Mouse (Mus musculus) lung, postnatal 14 days (tissue): ENCODE data around the gene Adgre5.

Experiments
- DNase-seq: peaks from one replicate; pipeline ENCODE4 v3.0.0; 2021

The Adgre5 gene

DNA sequence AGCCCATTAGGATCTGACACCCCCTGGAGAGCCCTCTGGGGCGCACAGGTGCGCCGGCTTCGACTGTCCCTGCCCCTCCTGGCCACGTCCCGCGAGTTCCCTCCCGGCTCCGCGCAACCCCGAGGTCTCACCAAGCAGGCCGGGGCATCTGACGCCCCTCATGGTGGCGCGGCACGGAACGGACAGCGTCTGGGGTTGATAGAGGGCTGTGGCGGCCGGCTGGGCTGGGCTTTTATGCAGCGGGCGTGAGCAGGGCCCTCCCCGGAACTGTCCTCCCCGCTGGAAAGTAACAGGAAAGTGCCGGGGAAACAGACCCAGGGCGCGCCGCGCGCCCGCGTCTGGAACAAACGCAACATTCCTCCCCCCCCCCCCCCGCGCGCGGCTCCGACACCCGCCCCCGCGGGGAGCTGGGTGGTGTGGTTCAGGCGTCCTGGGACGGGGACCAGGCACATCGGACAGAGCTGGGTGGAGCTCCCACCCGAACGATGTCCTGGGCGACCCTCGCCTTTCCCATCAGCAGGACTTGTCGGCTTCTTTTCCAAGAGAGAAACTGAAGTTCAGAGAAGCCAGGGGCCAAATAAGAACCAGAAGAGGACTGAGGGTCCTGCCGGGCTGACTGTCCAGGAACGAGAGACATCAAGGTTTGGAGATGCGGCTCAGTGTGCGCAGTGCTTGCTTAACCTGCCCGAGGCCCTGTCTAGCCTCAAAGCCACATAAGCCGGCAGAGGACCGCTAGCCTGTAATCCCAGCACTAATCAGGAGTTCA lies at the start of gene Adgre5:
Gene Adgre5, minus strand, starts transcription at position 351 of the 766 bp plus-strand sequence.
- DNase-seq, result peak; percentile 91

DNA sequence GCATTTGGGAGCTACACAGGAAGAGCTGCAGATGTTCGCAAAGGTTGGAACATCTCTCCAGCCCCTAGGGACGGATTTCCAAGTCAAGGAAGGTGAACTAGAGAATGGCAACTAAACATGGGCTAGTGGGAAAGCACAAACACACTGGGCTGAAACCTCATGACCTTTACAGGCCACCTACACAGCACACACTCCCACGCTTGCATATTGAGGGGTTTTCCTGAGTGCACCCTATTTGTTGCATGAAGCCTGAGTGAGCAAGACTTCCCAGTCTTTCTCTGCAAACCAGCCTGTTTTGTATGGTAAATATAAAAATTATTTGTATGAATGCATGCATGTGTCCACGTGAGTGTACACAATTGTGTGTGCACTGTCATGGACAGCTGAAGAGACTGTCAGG lies 48.7 kb upstream of the Adgre5 start:
- DNase-seq, result no peak

DNA sequence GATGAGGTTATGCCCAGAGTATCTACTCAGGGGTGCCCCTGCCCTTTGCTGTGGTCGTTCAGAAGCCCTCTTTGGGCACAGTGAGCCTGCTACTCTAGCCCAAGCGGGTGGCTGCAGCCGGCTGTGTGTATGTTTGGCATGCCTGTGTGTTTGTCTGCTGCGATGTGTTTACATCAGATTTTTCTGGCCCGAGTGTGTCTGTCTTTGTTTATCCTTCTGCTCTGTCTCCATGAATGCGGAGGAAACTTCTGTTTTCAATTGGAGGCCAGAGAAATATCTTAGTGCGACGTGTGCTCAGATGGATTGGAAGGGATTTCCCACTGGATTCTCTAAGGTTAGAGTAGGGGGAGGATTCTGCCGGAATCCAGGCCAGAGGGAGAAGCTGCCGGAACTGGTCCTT lies 43.9 kb upstream of the Adgre5 start:
- peak; percentile 64 for DNase-seq

DNA sequence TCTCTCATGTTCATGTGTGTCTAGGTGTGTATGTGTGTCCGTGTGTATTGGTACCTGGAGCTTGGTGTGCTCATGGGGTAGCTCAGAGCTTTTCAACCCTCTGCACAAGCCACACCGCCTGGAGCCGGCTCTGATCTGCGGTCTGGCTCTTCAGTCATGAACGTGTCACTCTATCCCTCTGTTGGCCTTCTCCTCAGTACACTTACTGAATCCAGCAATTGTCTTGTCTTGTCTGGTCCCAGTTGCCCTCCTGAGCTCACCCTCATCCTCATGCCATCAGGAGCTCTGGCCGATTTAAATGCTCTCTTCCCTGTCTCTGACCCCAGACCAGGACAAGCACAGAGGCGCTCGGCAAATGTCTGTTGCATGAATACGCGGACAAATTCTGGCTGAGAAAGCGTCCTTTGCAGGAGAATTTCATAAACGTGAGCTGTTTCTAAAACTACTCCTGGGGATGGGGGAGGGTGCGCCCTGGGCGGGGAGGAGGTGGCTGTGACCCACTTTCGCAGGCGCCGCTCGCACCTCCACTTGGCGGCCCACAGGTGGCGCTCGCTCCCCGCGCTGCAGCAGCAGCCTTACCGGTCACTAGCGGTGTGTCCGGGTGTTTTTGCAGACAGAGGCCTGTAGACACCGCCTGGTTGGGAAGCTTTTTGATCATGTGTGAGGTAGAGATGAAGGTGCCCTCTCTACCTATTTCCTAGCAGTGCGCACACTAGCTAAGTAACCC lies 41.9 kb upstream of the Adgre5 start:
- peak; percentile 91 for DNase-seq

DNA sequence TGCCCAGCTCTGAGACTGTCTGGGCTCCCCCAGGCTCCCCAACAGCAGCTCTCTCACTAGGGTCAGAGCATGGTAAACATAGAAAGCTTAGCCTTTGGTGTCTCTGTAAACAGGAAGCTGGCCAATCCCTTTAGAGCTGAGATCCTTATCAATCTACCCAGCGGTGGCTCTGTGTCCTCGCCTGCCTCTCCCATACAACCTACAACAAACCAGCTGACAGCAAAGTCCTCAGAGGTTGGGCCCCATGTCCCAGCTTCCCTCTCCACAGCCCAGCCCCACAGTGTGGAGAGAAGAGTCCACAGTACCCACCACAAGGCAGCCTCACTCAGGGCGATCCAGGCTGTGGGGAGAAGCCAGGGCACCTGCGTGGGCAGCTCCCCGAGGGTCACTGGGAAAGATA lies 38.5 kb upstream of the Adgre5 start:
- DNase-seq, result no peak

DNA sequence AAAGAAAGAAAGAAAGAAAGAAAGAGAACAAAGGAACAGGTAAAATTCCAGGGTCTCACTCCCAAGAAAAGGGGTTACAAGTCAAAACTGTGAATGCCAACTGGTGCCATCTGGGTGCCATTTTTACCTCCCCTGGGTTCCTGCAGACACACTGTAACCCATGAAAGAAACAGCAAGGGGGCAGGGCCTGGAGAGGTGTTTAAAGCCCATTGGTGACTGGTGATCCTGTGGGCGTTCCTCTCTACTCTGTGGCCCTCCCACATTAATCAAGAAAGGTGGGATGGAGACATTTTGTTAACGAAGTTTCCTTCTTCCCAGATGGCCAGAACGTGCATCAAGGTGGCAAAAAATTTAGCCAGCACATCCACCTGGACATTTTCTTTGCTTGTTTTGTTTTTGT lies 36.9 kb upstream of the Adgre5 start:
- no peak for DNase-seq

DNA sequence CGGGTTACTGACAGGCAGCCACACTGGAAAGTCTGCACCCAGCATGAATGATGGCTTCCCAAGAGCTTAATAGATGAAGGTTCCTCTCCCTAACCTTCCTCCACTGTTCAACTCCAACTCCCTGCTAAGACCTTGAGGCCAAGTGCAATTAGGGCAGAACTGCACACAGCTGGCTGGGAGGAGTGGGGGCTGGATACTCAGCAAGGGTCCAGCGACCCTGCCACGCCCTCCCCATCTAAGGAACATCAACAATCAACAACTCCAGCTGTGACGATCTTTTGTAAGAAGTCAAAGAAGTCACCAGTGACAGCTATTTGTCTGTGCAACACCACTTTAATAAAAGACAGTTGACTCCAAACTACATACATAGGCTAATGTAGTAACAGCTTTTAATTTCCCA lies 35.5 kb upstream of the Adgre5 start:
- DNase-seq, result no peak

DNA sequence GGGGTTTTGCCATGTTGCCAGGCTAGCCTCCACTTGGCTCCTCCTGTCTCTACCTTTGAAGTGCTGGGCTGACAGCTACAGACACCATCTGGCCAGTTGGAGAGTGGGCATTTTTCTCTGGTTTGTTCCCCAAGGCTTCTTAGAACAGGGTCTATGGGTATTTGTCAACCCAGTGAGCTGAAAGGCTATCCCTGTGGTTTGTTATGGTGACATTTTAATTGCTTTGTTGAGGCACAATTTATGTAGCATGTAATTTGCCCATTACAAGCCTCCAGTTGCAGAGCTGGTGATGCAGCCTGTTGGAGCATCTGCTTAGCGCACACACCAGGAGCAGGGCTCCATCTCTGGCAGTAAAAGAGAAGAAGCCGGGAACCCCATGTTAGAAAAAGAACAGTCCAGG lies 33.1 kb upstream of the Adgre5 start:
- no peak for DNase-seq

DNA sequence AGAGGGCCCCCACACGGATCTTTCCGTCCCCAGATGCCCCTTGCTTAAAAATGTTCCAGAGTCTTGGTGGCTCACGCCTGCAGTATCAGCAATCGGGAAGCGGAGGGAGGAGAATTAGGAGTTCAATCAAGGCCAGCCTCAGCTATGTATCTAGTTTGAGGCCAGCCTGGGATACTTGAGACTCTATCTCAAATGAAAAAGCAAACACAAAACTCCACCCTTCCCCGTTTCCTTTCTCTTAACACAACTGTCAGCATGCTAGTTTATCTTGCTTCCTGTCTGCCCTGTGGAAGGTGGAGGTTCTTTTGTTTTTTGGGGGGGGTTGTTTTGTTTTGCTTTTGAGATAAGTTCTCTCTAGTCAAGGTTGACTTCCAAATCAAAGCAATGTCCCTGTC lies 32.3 kb upstream of the Adgre5 start:
- no peak for DNase-seq

DNA sequence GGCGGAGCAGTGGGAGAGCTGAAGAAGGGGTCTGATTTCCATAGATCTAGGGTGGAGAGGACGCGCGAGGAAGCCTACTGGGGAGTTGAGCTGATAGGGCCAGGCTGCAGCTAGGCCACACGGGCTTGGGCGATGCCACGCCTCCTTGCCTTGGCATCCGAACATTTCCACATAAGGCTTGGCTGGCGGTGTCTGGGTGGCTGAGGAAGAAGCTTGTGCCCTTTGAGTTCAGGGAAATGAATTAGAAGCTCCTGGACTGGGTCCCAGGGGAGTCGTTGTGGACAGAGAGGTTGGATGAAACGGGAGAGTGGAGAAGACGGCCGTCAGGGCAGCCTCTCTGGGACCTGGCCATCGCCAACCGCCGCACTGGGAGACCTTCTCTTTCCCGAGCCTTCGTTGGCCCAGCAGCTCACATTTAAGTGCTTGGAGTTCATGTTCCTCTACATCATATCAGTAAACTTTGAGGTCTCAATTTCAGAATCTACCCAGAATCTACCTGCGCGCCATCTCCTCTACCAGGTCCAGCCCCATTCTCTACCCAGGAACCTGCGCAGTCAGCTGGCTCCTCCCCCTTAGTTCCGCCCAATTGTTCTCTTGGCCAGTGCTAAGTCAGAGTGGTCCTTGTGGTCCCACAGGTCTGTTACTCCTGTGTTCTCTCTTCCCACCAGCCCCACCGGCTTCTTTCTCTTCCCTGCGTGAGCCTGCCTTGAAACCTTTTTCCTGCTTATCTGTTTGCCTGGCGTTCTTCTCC lies 31.8 kb upstream of the Adgre5 start:
- peak; percentile 60 for DNase-seq

DNA sequence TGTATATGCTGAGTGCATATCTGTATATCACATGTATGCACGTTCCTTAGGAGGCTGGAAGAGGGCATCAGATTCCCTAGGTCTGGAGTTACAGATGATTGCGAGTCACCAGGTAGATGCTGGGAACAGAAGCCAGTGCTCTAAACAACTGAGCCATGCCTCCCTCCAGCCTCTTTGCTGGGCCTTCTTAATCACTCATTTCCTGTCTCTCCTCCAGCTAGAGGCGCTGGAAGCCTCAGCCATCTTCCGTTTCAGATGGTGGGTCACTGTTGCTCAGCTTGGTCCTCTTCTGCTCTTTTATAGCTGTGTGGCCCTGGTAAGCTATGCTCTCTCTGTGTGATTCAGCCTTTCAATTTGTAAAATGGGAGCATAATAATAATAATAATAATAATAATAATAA lies 30.7 kb upstream of the Adgre5 start:
- no peak for DNase-seq

DNA sequence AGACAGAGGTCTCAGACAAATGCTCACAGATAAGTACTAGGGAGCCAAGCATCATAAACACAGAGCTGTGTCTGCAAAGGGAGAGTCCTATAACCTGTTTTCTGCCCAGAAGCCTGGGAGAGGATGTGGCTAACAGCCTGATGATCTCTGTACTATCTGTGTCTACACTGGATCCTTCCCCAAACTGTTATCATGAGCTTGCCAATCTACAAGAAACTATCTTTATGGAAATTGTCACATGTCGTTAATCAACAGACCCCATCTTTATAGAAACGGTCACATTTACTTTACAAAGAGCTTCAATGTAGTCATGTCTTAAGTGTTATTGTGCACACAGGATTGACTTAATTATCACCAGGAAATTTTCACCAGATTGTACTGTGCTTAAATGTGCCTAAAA lies 29.5 kb upstream of the Adgre5 start:
- DNase-seq, result no peak

DNA sequence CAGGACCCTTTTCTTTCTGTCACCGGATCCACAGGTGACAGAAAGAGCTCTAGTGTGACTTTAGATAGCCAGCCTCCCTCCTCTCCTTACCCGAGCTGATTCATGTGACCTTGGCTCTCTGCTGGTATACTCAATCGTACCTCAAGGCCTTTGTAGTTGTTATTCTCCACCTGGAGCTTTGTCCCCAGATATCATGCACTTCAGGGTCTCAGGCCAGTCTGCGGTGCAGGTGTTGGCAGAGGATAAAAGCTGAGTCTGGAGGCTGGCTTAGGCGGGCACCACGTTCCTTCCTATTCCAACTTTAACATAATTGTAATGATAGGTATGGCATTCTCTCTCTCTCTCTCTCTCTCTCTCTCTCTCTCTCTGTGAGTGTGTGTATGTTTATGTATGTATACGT lies 28.6 kb upstream of the Adgre5 start:
- no peak for DNase-seq

DNA sequence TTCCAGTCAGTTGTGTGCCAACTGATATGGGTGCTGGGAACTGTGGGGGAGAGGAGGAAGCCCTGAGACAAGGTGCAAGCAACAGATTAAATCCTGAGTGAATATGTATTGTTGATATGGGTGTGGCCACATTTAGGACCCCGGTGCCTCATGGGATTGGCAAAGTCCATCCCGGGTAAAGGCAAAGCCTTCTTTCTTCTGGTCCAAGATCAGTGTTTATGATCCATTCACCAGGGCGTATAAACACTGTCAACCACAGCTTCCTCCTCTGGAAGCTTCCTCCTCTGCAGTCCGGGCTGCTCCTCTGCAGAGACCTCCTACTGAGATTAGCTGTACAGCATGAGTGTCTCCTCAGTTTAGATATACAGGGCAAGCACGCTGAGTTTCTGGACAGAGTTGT lies 27.4 kb upstream of the Adgre5 start:
- DNase-seq, result peak; percentile 67

DNA sequence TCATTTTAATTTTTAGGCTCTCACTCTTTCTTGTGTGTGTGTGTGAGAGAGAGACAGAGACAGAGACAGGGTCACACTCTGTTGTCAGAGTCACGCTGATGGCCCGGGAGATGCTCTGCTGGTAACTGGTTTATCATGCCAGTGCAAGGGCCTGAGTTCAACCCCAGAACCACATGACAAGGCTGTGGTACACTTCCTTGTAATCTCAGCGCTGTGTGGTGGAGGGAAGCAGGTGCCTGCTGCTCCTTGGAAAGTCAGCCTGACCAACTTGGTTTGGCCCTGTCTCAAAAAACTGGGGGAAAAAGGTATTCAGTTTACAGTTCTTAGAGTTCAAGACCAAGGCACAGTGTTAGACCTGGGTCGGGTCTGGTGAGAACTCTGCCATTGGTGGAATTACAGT lies 26.3 kb upstream of the Adgre5 start:
- no peak for DNase-seq

DNA sequence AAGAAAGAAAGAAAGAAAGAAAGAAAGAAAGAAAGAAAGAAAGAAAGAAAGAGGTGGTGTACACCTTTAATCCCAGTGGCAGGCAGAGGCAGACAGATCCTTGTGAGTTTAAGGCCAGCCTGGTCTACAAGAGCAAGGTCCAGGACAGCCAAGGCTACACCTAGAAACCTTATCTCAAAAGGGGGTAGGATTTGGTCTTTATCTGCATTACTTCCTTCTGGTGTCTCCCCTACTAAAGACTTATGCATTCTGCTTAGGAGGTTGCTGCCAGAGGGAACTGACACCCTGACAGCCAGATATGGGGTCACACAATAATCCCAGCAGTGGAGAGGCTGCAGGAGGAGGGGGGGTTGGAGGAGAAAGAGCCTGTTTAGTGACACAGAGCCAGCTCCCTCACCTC lies 24.5 kb upstream of the Adgre5 start:
- no peak for DNase-seq

DNA sequence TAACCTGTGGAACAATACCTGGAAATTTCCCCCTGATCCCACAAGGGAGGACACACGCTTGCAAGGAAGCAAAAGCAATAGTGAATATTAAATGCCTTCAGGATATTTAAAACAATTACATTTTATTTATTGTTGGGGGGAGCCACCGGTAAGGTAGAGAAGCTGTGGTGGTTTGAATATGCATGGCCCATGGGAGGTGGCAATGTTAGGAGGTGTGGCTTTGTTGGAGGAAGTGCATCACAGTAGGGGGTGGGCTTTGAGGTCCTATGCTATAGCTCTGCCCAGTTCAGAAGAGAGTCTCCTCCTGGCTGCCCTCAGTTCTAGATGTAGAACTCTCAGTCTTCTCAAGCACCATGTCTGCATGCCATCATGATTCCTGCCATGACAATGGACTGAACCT lies 23.6 kb upstream of the Adgre5 start:
- DNase-seq, result no peak

DNA sequence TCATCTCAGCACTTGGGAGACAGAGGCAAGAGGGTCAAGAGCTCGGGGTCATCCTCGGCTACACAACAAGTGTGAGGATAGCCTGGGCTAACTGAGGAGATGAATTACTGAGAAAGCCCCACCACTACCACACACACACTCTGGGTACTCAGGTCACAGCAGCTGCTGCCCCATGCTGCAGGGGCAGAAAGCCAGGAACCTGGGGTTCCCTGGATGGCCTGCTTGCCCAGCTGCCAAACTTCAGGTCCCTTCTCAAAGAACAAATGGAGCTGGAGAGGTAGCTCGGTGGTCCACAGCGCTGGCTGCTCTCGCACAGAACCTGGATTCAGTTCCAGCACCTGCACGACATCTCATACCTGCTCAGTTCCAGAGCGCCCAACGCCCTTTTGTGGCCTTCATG lies 23.0 kb upstream of the Adgre5 start:
- no peak for DNase-seq

DNA sequence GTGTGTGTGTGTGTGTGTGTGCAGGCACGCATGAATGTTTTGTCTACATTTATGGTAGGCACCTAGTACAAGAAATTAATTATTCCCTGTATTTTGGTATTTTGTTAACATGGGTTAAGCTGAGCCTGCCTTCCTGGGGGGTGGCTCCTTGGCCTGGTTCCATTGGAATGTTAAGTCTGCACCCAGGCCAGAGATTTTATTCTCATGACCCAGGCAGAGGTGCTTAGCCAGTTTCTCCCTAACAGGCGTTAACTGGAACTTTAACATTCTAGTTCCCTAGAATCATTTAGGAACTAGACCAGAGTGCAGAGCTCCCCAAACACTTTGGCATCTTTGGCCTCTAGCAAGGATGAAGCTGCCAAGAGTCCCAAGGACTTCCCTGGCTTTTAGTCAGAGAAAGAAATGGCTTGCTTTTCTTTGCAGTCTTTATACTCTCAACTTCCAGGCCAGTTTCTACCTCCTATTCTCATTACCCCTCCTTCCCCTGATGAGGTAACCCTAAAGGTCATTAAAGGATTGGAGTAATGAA lies 18.2 kb upstream of the Adgre5 start:
- DNase-seq, result no peak

DNA sequence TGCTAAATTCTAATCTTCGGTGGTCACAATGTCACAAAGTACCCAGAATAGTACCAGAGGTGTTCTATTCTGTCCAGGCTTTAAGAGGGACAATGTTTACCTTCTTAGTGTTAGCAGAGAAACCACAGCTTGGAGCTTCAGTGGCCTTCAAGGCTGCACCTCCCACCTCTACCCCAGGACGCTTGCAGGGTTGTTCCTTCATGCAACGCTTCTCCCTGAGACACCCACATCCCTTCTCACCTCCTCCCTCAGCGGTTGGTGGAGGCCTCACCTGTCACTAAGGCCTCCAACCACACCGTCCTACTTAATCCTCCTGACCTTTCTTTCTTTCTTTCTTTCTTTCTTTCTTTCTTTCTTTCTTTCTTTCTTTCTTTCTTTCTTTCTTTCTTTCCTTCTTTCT lies 17.2 kb upstream of the Adgre5 start:
- DNase-seq, result no peak

DNA sequence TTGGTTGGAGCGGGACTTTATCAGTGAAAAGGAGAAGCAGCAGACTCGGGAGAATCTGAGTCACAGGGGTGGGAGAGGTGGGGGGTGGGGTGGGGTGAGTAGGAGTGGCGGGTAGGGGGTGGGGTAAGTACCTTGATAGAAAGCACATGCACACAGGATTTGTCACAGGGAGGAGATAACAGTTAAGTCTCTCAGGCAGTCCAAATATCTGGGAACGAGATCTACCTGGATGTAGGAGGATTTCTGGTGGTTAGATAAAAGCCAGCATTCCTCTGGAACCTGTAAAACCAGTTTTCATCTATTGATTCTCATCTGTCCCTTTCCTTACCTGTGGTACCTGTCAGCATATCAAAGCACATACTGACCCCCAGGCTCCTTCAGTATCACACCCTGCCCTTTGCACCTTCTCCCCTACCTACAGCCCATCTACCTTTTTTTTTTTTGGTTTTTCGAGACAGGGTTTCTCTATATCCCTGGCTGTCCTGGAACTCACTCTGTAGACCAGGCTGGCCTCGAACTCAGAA lies 16.0 kb upstream of the Adgre5 start:
- no peak for DNase-seq

DNA sequence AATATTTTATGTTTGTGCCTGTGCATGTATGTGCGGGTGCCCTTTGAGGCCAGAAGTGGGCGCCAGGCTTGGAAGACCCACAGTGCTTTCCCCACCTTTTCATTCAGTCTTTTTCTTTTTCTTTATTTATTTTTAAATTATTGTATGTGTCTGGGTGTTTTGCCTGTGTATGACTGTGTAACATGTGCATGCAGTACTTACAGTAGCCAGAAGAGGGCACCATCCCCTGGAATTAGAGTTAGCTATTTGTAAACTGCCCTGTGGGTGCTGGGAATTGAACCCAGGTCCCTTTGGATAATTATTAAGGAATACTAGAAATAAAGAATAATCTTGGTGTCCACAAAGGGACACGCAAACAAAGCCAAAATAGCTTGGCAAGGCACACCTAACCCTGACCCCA lies 15.1 kb upstream of the Adgre5 start:
- no peak for DNase-seq

DNA sequence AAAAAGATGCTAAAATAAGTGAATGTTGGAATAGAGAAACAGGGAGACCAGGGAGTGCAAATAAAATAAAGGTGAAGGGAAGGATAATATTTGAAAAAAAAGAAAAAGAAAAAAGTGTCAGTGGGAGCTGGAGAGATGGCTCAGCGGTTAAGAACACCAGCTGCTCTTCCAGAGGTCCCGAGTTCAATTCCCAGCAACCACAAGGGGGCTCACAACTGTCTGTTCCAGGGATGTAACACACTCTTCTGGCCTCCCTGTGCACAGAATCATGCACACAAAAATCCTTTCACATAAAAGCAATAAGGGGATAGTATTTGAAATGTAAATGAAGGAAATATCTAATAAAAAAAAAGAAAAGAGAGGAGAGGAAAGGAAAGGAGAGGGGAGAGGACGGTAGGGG lies 13.0 kb upstream of the Adgre5 start:
- no peak for DNase-seq

DNA sequence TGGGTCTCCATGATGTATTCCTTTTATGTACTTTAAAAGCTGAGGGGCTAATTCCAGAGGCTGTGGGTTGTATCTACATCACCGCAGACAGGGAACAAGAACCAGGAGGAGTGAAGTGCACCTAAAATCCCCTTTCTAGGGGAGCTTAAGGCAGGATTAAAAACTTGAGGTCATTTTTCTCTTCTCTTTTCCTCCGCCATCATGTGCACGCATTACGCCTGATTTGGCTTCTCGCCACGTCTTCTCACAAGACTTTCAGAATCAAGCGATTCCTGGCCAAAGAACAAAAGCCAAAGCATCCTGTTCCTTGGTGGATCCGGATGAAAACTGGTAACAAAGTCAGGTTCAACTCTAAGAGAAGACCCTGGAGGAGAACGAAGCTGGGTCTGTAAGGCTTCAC lies 8.1 kb upstream of the Adgre5 start:
- peak; percentile 54 for DNase-seq
